Mouse (Mus musculus) layer of hippocampus, adult 18-20 months (tissue): ENCODE results near the gene Prim1. TPM values are rescaled to one million over a fixed set of nuclear protein-coding genes. Genes with fewer than 3 reads are reported as not detected.
A peak's percentile ranks its signal among the peaks of the same experiment; 100 is the strongest.
"Not testable (repeated sequence)": the region's sequence is repeated elsewhere in the genome, so short reads cannot be mapped to it uniquely, and the experiment has no call there.

Experiments used
- DNase-seq, 2 experiments: peaks; one replicate each; pipeline ENCODE4 v3.0.0; 2022; ENCODE audit warnings: low spot score in 2 of 2
- total RNA-seq, 2 experiments: library from RNA; stranded (reverse); gene quantifications; 2 replicates each; pipeline ENCODE4 v1.2.3; 2021

The Prim1 gene
- total RNA-seq, 2 experiments from 2014 or later: 6.8 to 7.4 TPM

- DNase-seq: peak in 1 of 2 experiments; percentile 48
Observed at GRCm38 (mm10) chr10:128036746-128037425, 21.9 kb downstream of the Prim1 start.

GRCm38 (mm10) chr10:128037921-128038320 is 23.0 kb downstream of the Prim1 start:
- no peak for DNase-seq

DNA sequence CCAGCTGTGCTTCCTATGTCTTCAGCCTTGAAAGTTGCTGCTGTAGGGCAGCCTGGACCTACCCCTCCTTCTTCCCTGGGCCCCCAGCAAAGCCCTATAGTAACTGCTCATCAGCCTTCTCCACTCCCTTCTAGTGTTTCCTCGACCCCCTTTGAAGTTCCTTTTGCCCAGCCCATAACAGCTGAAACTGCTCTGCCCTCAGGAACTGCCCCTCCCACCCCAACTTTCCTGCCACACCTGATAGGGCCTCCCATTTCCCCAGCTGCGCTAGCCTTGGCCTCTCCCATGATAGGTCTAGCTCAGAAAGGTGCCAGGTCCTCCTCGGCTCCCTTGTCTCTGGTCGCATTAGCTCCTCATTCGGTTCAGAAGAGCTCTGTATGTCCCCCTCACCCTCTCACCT is 24.2 kb downstream of the Prim1 start:
- no peak for DNase-seq

- no peak for DNase-seq
Observed at GRCm38 (mm10) chr10:128039858-128040257, 24.9 kb downstream of the Prim1 start.

DNA sequence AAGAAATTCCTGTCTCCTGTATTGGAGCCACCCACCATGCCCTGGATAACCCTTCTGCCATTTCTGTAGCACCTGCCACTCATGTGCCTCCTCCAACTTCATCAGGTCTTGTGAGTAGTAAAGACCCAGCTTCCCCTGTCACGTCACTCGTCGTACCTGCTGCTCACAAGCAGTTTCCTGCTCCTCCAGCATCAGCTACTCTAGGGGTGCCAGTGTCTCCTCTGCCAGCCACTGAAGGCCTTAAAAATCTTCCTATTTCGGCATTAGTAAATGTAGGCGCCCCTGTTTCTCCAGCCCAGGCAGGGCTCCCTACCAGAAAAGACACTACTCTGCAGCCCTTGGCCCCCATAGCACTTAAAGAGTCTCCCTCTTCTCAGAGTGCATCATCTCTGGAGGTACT is 25.3 kb downstream of the Prim1 start:
- no peak for DNase-seq

DNA sequence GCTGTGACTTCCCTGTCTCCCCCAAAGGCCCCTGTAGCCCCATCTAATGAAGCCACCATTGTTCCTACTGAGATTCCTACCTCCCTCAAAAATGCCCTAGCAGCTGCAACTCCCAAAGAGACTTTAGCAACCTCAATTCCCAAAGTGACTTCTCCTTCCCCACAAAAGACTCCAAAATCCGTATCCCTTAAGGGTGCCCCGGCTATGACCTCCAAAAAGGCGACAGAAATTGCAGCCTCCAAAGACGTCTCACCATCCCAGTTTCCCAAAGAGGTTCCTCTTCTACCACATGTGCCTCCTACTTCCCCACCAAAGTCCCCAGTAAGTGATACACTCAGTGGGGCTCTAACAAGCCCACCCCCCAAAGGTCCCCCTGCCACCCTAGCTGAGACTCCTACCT is 26.7 kb downstream of the Prim1 start:
- no peak for DNase-seq

DNA sequence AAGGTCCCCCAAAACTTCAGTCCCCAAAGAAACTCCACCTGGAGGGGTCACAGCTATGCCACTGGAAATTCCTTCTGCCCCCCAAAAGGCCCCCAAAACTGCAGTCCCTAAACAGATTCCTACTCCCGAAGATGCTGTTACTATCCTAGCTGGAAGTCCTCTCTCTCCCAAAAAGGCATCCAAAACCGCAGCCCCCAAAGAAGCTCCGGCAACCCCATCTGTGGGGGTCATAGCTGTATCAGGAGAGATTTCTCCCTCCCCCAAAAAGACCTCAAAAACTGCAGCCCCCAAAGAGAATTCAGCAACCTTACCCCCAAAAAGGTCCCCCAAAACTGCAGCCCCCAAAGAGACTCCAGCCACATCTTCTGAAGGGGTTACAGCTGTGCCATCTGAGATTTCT is 27.5 kb downstream of the Prim1 start:
- no peak for DNase-seq

DNA sequence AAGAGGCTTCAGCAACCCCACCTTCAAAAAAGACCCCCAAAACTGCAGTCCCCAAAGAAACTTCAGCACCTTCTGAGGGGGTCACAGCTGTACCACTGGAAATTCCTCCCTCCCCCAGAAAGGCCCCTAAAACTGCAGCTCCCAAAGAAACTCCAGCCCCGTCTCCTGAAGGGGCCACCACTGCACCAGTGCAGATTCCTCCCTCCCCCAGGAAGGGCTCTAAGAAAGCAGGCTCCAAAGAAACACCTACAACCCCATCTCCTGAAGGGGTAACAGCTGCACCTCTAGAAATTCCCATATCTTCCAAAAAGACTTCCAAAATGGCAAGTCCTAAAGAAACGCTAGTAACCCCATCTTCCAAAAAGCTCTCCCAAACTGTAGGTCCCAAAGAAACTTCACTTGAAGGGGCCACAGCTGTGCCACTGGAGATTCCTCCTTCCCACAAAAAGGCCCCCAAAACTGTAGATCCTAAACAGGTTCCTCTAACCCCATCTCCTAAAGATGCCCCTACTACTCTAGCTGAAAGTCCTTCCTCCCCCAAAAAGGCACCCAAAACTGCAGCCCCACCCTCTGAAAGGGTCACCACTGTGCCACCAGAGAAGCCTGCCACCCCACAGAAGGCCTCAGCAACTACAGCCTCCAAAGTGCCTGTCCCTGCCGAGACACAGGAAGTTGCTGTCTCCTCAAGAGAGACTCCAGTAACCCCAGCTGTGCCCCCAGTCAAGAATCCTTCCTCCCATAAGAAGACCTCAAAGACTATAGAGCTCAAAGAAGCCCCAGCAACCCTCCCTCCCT is 28.3 kb downstream of the Prim1 start:
- no peak for DNase-seq

DNA sequence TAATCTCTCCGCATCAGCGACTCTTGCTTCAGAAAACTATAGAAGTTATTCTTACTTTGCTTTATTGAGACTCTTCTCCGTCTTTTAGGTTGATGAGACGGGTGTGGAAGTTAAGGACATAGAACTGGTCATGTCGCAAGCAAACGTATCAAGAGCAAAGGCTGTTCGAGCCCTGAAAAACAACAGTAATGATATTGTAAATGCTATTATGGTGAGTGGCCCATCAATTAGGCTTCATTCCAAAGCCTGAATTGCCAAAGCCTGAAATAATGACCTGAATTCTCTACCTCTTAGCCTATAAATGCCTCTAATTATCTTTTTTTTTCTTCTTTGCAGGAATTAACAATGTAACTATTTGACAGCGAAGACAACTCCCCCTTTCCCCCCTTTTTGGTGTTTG is 33.2 kb downstream of the Prim1 start:
- DNase-seq: no peak

GRCm38 (mm10) chr10:128049741-128050140 is 34.8 kb downstream of the Prim1 start:
- DNase-seq: no peak

DNA sequence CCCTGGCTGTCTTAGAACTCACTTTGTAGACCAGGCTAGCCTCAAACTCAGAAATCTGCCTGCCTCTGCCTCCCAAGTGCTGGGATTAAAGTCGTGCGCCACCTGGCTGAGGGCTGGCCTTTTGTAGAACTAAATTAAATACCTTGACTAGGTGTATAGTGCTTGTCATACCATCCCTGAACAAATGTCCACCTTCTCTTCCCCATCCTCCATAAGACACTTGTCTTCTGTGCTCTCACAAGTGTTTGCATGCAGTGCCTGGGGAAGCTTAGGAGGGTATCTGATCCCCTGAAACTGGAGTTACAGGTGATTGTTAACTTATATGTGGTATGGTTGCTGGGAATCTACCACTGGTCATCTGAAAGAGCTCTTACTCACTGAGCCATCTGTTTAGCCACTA is 35.4 kb downstream of the Prim1 start:
- no peak for DNase-seq

- DNase-seq: no peak
Observed at GRCm38 (mm10) chr10:128051589-128051988, 36.6 kb downstream of the Prim1 start.

GRCm38 (mm10) chr10:128052136-128052535 is 37.2 kb downstream of the Prim1 start:
- not testable (repeated sequence) for DNase-seq

DNA sequence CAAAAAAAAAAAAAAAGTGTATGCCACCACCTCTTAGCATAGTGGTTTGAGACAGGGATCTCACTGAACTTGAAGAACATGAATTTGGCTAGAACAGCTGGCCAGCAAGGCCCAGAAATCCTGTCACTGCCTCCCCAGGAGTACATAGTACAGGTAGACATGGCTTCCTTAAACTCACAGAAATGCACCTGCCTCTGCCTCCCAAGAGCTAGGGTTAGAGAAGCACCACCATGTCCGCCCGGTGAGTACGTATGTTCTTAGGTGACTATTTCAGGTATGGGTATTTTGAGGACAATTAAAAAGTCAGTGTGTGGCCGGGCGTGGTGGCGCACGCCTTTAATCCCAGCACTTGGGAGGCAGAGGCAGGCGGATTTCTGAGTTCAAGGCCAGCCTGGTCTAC is 38.0 kb downstream of the Prim1 start:
- DNase-seq: no peak

- no peak for DNase-seq
Observed at GRCm38 (mm10) chr10:128058184-128058583, 43.2 kb downstream of the Prim1 start.

DNA sequence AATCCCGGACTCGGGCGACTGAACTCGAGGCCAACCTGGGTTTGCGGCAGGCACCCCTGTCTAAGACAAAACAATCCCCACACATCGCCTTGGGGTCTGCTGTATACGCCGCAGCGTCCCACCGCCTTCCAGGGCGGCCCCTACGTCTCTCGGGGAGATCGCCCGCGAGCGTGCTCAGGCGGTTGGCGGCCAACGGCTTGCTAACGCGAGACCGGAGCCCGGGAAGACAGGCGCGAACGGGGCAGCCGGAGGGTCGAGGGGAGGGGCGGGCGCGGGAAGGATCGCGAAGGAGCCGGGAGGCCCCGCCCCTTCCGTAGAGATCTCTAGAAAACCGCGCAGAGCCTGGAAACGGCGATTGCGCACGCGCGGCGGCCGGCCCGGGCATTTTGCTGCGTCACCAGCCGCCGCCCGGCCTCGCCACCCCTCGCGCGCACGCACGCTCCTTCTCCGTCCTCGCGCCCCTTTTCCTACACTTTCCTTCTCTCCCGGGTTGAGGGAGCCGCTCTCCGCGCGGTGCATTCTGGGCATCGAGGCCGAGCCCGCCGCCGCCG is 43.7 kb downstream of the Prim1 start, which contains the start of gene Ptges3:
Gene Ptges3, plus strand, starts transcription at position 354 of the 551 bp plus-strand sequence.
- DNase-seq: peak; percentile 96 to 98

- peak; percentile 21 to 47 for DNase-seq
Observed at GRCm38 (mm10) chr10:128059207-128059981, 44.4 kb downstream of the Prim1 start.

DNA sequence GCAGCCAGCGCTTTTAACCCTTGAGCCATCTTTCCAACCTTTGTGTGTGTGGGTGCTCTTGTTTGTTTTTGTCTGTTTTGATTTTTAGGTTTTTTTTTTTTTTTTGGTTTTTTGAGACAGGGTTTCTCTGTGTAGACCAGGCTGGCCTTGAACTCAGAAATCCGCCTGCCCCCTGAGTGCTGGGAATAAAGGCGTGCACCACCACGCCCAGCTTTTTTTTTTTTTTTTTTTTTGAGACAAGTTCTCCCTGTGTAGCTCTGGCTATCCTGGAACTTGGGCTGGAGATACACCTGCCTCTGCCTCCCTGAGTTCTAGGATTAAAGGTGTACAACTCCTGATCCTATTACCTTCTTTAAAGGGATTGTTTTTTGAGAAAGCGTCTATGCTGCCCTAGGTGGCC is 46.1 kb downstream of the Prim1 start:
- no peak for DNase-seq

DNA sequence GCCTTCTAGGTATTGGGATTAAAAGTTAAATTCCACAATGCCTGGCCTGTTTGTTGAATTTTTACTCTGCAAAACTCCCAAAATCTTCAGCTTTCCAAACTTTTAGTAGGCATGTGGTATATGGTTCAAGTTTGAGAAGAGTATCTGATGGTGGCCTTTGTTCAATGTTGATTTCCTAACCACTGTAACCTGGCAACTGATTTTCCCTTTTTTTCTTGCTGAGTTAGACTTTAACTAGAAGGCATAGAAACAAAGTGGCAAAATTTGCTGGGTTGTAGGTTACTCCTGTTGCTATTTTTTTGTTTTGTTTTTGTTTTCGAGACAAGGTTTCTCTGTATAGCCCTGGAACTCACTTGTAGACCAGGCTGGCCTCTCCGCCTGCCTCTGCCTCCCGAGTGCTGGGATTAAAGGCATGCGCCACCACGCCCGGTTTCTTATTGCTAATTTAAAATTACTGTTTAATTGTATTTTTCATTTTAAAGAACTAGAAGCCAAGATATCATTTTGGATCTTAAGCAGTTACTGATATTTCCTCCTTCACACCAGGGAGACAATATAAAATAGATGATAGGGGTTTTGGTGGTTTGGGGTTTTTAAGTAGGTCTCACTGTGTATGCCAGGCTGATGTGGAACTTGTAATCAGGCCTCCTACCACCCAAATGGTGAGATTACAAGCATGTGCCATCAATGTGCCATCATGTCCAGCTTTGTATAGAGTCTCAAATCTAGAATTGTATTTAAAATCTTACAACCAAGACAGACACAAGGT is 47.4 kb downstream of the Prim1 start:
- DNase-seq: no peak

DNA sequence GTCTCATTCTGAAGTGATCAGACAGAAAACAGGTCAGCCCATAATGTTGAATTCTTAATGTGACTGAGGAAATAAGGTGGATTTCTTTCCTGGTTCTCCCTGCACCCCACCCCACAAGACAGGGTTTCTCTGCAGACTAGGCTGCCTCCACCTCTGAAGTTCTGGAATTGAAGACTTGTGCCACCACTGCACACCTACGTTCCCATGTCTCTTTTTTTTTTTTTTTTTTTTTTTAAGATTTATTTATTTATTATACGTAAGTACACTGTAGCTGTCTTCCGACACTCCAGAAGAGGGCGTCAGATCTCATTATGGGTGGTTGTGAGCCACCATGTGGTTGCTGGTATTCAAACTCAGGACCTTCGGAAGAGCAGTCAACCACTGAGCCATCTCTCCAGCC is 51.1 kb downstream of the Prim1 start:
- no peak for DNase-seq

DNA sequence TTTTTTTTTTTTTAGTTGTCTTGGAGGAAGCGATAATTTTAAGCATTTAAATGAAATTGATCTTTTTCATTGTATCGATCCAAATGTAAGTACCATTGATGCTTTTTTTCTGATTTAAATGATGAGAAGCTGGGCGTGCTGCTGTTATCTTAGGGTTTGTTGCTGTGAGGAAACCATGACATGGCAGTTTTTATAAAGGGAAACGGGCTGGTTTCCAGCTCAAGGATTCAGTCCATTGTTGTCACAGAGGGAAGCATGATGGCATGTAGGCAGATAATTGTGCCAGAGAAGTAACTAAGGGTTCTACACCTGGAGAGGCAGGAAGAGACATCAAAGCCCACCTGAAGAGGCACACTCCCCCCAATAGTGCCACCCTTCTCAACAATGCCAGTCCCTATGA is 54.2 kb downstream of the Prim1 start:
- DNase-seq: no peak
